Mouse (Mus musculus): Measurements from ENCODE around the gene Angptl1. TPM values are rescaled to one million over a fixed set of nuclear protein-coding genes. Genes with fewer than 3 reads are reported as not detected.

The Angptl1 gene
- polyA plus RNA-seq, 1 experiment = 1.1 TPM

GRCm38 (mm10) chr1:156885879-156886278, 47.5 kb downstream of the Angptl1 start:
- Histone ChIP-seq H3K4me1 (ENCODE audit: control insufficient read depth, insufficient read depth, low read length) (no peaks in the 10 kb centered on the region), H3K4me3 (replicated peaks; ENCODE audit: control insufficient read depth, low read depth, low read length) (no peak overlapping the region), H3K27ac (ENCODE audit: control insufficient read depth, insufficient read depth, low read depth, low read length, poor library complexity) (no peak overlapping the region)
- 88% methylated on average over 2 of the region's 2 CpGs for WGBS
- TF ChIP-seq POLR2A (IDR thresholded peaks at IDR 0.05; ENCODE audit: borderline replicate concordance, control insufficient read depth, low read depth, low read length) = no peak

DNA sequence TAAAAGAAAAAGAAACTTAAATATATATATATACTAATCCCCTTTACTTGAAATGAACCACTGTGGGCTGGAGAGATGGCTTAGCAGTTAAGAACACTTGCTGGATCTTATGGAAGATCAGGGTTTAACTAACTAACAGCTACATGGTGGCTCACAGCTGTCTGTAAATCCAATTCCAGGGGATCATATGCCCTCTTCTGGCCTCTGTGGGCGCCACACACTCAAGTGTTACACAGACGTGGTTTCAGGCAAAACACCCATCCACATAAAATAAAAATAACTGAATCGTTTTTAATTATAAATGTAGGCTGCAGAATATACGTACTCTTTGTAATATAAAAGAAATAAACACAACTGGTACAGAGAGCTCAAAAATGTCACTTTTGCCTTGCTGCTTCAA, 50.5 kb downstream of the Angptl1 start:
- H3K4me3 ChIP-seq (replicated peaks; ENCODE audit: control insufficient read depth, low read depth, low read length) = no peak overlapping the region
- WGBS = 76% methylated on average over 4 of the region's 4 CpGs
- no peak overlapping the region for H3K27ac ChIP-seq (ENCODE audit: control insufficient read depth, insufficient read depth, low read depth, low read length, poor library complexity)
- TF ChIP-seq POLR2A (IDR thresholded peaks at IDR 0.05; ENCODE audit: borderline replicate concordance, control insufficient read depth, low read depth, low read length) = no peak
- TF ChIP-seq CTCF (IDR thresholded peaks at IDR 0.05; ENCODE audit: control insufficient read depth, insufficient read depth, low read length) = no peak
- no peaks in the 10 kb centered on the region for H3K4me1 ChIP-seq (ENCODE audit: control insufficient read depth, insufficient read depth, low read length)

- TF ChIP-seq POLR2A (IDR thresholded peaks at IDR 0.05; ENCODE audit: borderline replicate concordance, control insufficient read depth, low read depth, low read length) (no peak), CTCF (IDR thresholded peaks at IDR 0.05; ENCODE audit: control insufficient read depth, insufficient read depth, low read length) (no peak)
- Histone ChIP-seq H3K4me3 (replicated peaks; ENCODE audit: control insufficient read depth, low read depth, low read length) (no peak overlapping the region), H3K4me1 (ENCODE audit: control insufficient read depth, insufficient read depth, low read length) (no peaks in the 10 kb centered on the region), H3K27ac (ENCODE audit: control insufficient read depth, insufficient read depth, low read depth, low read length, poor library complexity) (no peak overlapping the region)
- 78% methylated on average over 4 of the region's 4 CpGs for WGBS
Observed at GRCm38 (mm10) chr1:156891561-156891960, 53.2 kb downstream of the Angptl1 start.

DNA sequence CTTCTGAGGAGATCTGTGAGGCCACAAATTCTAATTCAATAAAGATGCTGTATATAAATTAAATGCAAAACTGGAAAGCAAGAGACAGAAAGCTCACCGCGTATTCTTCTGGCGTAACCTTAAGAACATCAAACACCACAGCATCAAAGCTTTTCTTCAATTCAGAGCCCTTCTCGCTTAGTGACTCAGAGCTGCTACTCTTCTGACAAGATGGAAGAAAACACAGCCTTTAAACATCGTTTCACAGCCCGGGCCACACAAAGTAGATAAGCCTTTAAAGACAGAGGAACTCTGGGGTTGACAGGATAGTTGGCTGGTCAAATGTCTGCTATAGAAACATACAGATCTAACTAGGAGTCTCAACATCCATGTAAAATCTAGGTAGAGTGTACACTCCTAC, 63.3 kb downstream of the Angptl1 start:
- H3K4me1 ChIP-seq (ENCODE audit: control insufficient read depth, insufficient read depth, low read length) = no peaks in the 10 kb centered on the region
- no peak for TF ChIP-seq POLR2A (IDR thresholded peaks at IDR 0.05; ENCODE audit: borderline replicate concordance, control insufficient read depth, low read depth, low read length)
- TF ChIP-seq CTCF (IDR thresholded peaks at IDR 0.05; ENCODE audit: control insufficient read depth, insufficient read depth, low read length) = no peak
- WGBS = 88% methylated on average over 6 of the region's 6 CpGs
- no peak overlapping the region for H3K27ac ChIP-seq (ENCODE audit: control insufficient read depth, insufficient read depth, low read depth, low read length, poor library complexity)
- no peak overlapping the region for H3K4me3 ChIP-seq (replicated peaks; ENCODE audit: control insufficient read depth, low read depth, low read length)

DNA sequence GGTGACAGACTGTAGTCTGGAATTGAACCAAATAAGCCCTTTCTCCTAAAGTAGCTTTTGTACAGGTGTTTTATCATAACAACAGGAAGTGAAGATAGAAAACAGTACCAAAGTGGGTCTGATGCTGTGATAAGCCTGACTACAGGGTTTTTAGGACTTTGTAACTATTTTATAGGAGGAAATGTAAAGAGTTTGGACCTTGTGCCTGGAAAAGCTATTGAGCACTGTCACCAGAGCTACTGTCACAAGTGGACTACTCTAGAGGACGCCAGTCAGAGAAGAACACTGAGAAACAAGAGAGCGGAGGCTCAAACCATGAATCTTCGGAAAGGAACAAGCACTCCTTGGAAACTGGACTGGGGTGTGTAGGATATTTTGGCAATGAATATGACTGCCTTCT, 65.5 kb downstream of the Angptl1 start:
- no peak overlapping the region for H3K27ac ChIP-seq (ENCODE audit: control insufficient read depth, insufficient read depth, low read depth, low read length, poor library complexity)
- H3K4me1 ChIP-seq (ENCODE audit: control insufficient read depth, insufficient read depth, low read length) = no peaks in the 10 kb centered on the region
- TF ChIP-seq CTCF (IDR thresholded peaks at IDR 0.05; ENCODE audit: control insufficient read depth, insufficient read depth, low read length) (no peak), POLR2A (IDR thresholded peaks at IDR 0.05; ENCODE audit: borderline replicate concordance, control insufficient read depth, low read depth, low read length) (no peak)
- no peak overlapping the region for H3K4me3 ChIP-seq (replicated peaks; ENCODE audit: control insufficient read depth, low read depth, low read length)
- 91% methylated on average over 3 of the region's 3 CpGs for WGBS

- TF ChIP-seq POLR2A (IDR thresholded peaks at IDR 0.05; ENCODE audit: borderline replicate concordance, control insufficient read depth, low read depth, low read length) (no peak), CTCF (IDR thresholded peaks at IDR 0.05; ENCODE audit: control insufficient read depth, insufficient read depth, low read length) (no peak)
- no peak overlapping the region for H3K27ac ChIP-seq (ENCODE audit: control insufficient read depth, insufficient read depth, low read depth, low read length, poor library complexity)
- H3K4me1 ChIP-seq (ENCODE audit: control insufficient read depth, insufficient read depth, low read length) = no peaks in the 10 kb centered on the region
- no peak overlapping the region for H3K4me3 ChIP-seq (replicated peaks; ENCODE audit: control insufficient read depth, low read depth, low read length)
- WGBS = 69% methylated on average over 2 of the region's 2 CpGs
Observed at GRCm38 (mm10) chr1:156905660-156906059, 67.3 kb downstream of the Angptl1 start.

- WGBS = 80% methylated on average over 4 of the region's 4 CpGs
- H3K27ac ChIP-seq (ENCODE audit: control insufficient read depth, insufficient read depth, low read depth, low read length, poor library complexity) = no peak overlapping the region
- TF ChIP-seq POLR2A (IDR thresholded peaks at IDR 0.05; ENCODE audit: borderline replicate concordance, control insufficient read depth, low read depth, low read length) = no peak
- TF ChIP-seq CTCF (IDR thresholded peaks at IDR 0.05; ENCODE audit: control insufficient read depth, insufficient read depth, low read length) = no peak
- H3K4me1 ChIP-seq (ENCODE audit: control insufficient read depth, insufficient read depth, low read length) = no peaks in the 10 kb centered on the region; the same call in 1 of the 2 replicates
- H3K4me3 ChIP-seq (replicated peaks; ENCODE audit: control insufficient read depth, low read depth, low read length) = no peak overlapping the region
Observed at GRCm38 (mm10) chr1:156909265-156909664, 70.9 kb downstream of the Angptl1 start.

- TF ChIP-seq CTCF (IDR thresholded peaks at IDR 0.05; ENCODE audit: control insufficient read depth, insufficient read depth, low read length) (no peak), POLR2A (IDR thresholded peaks at IDR 0.05; ENCODE audit: borderline replicate concordance, control insufficient read depth, low read depth, low read length) (no peak)
- Histone ChIP-seq H3K4me3 (replicated peaks; ENCODE audit: control insufficient read depth, low read depth, low read length) (no peak overlapping the region), H3K27ac (ENCODE audit: control insufficient read depth, insufficient read depth, low read depth, low read length, poor library complexity) (no peak overlapping the region), H3K4me1 (ENCODE audit: control insufficient read depth, insufficient read depth, low read length) (no peaks in the 10 kb centered on the region; the same call in 1 of the 2 replicates)
Observed at GRCm38 (mm10) chr1:156909866-156910265, 71.5 kb downstream of the Angptl1 start.

Other genes with a start within 250 kb of the Angptl1 start
- gene Tor3a, start 164.2 kb upstream of the Angptl1 start, polyA plus RNA-seq (2011; ENCODE audit: insufficient read depth, insufficient read length, low replicate concordance, missing spikeins) = 9.1 and 19.2 TPM in 2 replicates
- gene Fam20b, start 119.5 kb upstream of the Angptl1 start, polyA plus RNA-seq (2011; ENCODE audit: insufficient read depth, insufficient read length, low replicate concordance, missing spikeins) = 8.6 and 9.4 TPM in 2 replicates
- 9.7 and 17.5 TPM in 2 replicates for gene Ralgps2, start 101.1 kb downstream of the Angptl1 start, polyA plus RNA-seq (2011; ENCODE audit: insufficient read depth, insufficient read length, low replicate concordance, missing spikeins)